Mouse (Mus musculus): ENCODE data around the gene Elk4.

Elk4 gene

DNA sequence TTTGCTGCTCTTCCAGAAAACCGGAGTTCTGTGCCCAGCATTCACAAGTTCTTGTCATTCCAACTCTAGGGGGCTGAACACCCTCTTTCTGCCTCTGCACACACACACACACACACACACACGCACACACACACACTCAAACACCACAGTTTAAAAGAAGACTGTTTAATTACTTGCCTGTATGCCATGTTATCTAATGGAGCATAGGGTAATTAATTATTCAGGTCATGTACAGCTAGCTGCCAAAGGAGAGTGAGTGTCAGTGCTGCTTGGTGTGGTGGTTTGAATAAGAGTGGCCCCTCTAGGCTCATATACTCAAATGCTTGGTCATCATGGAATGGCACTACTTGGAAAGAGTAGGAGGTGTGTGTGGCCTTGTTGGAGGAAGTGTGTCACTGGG is 23.6 kb upstream of the Elk4 start:
- no peak for DNase-seq (ENCODE audit: low read depth, low spot score)

- no peak for DNase-seq (ENCODE audit: low read depth, low spot score)
Observed at GRCm38 (mm10) chr1:131987432-131987831, 20.0 kb upstream of the Elk4 start.

DNA sequence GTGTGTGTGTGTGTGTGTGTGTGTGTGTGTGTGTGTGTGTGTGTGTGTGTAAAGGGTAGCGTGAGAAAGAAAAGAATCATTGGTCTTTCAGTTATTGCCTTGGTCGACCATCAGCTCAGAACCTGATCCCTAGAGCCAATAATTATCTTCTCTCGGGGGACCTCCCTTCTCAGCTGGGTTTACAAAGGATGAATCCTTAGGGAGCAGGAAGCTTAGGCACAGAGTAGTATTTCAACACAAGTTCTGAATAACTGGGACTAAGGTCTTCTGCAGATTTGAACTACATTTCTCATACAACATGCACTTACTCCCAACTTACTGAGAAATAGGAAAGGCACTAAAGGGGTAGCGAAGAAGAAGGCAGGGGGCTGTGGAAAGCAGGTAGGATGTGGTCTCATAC is 17.9 kb upstream of the Elk4 start:
- DNase-seq (ENCODE audit: low read depth, low spot score) = no peak

GRCm38 (mm10) chr1:131990083-131990760 is 17.2 kb upstream of the Elk4 start:
- DNase-seq (ENCODE audit: low read depth, low spot score) = no peak

DNA sequence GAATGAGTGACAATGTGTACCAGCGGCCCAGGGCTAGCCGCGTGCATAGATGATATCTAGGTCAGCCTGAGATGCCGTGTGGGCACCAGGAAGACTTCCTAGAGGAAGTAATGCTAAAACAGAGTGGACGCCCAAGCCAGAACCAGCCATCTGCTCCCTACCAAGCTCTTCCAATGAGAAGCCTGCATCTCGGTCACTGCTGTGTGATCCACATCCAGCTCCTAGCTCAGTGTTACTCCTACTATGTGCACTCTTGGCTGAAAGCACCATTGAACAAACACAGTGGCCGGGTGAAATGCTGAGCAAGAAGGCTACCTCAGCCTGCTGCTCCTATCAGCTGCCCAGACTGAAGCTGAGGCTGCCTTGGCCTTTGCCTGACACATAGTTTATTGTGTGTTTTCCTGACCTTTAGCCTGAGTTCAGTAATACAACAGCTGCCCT is 14.8 kb upstream of the Elk4 start:
- no peak for DNase-seq (ENCODE audit: low read depth, low spot score)

DNA sequence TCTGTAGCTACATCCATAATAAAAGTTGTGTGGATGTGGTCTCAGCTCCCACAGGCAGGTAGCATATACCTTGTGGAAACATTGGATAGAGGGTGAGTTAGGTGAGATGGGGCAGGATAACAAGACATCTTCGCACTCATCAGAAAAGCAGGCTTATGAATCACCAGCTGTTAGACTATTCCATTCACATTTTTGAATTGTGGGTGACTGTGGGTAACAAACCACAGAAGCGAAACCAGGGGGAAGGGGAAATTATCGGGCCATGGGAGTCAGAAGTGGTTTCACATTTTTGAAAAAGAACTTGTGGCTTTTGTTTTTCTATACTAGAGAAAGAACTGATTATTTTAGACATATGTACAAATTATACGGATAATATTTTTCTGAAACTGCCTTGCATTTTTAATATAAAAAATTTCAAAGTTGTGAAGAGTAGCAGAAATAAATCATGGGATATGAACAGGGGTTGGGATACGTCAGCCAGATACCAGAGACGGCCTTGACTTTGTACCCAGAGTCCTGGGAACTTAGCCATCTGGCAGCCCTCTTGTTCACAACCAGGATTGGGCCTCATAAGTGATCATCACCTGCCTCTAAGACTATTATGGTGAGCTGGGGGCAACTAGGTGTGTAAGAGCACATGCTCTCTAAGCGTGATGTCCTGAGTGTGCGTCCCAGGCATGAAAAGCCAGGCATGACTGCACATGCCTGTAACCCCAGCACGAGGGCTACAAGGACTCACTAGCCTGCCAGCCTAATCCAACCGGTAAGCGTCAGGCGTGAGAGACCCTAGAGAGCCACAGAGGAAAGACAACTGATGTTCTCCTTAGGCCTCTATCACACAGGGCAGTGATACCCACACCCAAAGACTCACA is 14.0 kb upstream of the Elk4 start:
- DNase-seq (ENCODE audit: low read depth, low spot score) = no peak

DNA sequence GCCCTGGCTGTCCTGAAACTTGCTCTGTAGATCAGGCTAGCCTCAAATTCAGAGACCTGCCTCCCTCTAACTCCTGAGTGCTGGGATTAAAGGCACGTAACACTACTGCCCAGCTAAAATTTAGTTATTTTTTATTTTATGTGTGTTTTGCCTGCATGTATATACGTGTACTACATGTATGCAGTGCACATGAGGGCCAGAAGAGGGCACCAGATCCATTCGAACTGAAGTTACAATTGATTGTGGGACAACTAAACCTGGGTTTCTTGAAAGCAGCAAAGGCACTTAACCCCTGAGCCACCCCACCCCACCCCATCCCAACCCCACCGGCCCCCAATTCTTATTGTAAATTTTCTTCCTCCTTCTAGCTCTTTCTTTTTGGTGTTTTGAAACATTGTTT is 12.3 kb upstream of the Elk4 start:
- DNase-seq (ENCODE audit: low read depth, low spot score) = peak; percentile 62

DNA sequence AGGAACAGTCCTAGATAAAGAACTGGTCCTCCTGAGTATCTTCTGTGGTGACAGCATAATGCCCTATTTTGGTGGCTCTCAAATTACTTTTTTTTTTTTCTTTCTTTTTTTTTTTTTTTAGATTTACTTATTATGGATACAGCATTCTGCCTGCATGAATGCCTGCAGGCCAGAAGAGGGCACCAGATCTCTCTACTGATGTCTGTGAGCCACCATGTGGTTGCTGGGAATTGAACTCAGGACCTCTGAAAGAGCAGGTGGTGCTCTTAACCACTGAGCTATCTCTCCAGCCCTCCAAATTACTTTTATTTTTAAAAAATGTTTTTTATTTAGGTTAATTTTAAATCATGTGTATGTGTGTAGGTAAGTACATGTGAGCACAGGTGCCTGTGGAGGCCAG is 6.9 kb upstream of the Elk4 start:
- DNase-seq (ENCODE audit: low read depth, low spot score) = no peak

DNA sequence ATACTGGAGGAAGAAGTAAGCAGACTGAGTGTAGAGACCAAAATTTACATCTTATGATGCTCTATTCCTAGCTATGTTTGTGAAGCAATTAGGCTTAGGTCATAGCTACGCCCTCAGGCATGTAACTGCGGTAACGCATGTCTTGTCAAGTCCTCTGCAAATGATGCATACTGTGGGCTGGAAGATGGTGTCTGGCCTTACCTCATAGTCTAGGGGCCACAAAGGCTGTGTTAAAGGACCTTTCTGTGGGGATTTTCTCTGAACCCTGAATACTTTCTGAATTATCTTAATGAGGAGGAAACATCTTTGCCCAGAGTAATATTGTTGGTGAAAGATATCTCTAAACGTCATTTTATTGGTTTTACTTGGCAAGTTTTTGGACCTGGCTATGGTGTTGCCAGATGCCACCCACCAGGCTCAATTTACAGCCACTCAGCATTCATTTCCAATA is 5.5 kb upstream of the Elk4 start:
- no peak for DNase-seq (ENCODE audit: low read depth, low spot score)

DNA sequence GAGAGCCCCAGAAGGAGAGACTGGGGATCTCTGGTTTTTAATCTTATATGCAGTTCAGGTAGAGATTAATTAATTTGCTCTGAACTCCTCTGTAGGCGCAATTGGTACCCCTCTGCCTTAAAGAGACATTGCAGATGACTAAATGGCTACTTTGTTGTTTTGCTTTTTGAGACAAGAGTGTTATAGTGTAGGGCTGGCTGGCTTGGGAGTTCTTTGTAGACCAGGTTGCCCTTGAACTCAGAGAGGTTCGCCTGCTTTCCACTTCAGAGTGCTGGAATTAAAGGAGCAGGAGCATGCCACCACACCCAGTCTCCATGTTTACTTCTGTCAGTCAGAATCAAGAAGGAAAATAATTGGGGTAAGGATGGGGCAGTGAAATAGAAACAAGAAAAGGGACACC is 4.3 kb upstream of the Elk4 start:
- DNase-seq (ENCODE audit: low read depth, low spot score) = no peak

- no peak for DNase-seq (ENCODE audit: low read depth, low spot score)
Observed at GRCm38 (mm10) chr1:132003817-132004216, 3.6 kb upstream of the Elk4 start.

DNA sequence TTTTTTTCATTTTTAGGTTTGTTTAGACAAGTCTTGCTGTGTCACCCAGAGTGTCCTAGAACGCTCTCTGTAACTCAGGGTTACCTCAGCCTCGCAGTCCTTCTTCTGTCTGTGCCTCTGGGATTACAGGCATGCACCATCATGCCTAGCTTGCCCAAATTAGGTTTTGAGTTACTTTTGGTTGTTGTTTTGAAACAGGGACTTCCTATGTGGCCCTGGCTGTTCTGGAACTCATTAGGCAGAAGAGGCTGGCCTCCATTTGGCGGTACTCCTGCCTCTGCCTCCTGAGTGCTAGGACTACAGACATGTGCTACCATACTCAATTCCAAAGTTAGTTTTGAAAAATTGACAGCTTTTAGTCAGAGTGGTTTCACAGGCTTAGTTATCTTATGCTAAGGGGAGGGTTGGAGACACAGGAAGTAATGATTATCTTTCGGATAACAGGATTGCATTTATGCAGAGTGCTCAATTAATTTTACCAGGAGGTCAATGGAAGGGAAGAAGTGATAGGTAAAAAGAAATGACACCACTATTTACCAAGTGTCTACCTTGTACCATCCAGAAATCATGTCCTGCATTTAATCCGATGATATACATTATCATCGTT is 2.7 kb upstream of the Elk4 start:
- no peak for DNase-seq (ENCODE audit: low read depth, low spot score)

DNA sequence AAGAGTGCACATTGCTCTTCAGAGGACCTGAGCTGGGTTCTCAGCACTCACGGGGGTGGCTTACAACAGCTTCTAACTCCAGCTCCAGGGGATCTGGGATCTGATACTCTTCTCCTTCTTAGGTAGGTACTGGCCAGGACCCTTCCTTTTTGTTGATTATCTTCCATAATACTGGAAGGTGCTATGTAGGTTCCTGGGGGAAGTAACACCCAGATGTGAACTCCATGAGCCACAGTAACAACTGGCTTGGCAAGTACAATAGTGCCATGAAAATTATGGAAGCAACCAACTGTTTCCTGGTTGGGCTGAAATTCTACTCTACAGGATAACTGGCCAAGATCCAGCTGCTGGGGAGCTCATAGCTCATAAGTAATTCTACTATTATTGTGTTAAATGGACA is 1.9 kb upstream of the Elk4 start:
- DNase-seq (ENCODE audit: low read depth, low spot score) = no peak

DNA sequence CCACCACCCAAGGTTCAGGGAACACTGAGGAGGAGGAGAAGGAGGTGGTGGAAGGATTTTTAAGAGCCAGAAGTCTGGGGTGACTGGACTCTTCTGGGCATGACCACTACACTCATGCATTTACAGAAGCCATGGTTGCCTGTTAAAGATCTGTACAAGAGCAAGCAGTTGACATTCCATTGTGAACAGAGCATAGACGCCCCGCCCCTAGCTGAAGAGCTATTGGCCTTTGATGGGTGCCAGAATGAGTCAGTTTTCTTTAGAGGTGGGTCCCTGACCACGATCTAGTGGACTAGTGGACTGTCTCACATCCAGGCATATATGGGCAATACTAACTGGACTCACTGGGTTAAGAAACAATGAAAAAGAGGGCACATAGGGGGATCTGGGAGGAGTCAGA is 1.4 kb upstream of the Elk4 start:
- DNase-seq (ENCODE audit: low read depth, low spot score) = no peak

DNA sequence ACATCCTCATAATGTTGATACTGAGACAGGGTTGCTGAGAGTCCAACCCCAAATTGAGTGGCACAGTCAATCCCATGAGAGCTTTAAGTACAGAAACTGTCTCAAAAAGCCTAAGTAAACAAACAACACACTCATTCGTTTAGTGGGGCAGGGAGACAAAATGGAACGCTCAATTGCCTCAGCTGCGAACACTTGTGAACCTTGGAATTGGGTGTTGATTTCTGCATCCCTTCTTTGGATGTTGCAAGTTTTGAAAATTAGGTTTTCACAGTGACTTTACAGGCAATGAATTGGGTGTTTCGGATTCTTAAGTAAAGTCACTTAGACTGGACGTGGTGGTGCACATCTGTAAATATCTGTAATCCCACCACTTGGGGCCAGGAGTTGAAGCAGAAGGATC is 686 bp upstream of the Elk4 start:
- DNase-seq (ENCODE audit: low read depth, low spot score) = no peak

GRCm38 (mm10) chr1:132007828-132008827 is 721 bp downstream of the Elk4 start:
- DNase-seq (ENCODE audit: low read depth, low spot score) = peak; percentile 91

- DNase-seq (ENCODE audit: low read depth, low spot score) = no peak
Observed at GRCm38 (mm10) chr1:132008881-132009644, 1.7 kb downstream of the Elk4 start.

GRCm38 (mm10) chr1:132010632-132011501 is 3.5 kb downstream of the Elk4 start:
- DNase-seq (ENCODE audit: low read depth, low spot score) = no peak

DNA sequence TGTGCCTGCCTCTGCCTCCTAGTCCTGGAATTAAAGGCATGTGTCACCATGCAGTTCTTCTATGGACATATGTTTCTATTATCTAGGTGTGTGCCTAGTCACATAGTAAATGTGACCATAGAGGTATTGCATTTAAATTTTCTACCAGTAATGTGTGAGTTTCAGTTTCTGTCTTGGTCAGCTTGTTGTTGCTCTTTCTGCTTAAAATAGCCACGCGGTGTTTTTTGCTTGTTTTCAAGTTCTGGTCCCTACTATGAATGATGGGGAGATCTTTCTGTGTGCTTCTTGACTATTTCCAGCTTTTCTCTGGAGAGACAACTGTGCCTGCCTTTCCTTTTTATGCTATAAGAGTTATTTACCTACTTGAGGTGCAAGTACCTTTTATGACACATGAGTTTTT is 4.4 kb downstream of the Elk4 start:
- DNase-seq (ENCODE audit: low read depth, low spot score) = no peak

DNA sequence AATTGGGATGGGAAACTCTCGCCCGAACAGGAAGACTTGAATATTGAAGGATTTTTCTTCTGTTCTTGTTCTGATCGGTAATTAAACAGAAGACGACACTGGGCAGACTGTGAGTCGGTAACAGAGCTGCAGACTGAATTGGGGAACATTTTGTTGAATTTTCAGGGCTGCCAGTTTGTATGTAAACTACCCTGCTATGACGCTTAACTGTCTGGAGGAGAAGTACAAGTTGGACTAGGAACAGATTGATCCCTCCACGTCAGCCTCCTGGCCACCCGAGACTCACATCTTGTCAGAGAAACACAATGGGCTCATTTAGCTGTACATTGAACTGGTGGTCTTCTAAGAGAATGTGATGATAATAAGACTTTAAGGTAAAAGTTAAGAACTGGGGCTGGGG is 5.5 kb downstream of the Elk4 start:
- no peak for DNase-seq (ENCODE audit: low read depth, low spot score)
